ENCODE assay signal across 9 mouse cellular contexts in the genomic region with DNA sequence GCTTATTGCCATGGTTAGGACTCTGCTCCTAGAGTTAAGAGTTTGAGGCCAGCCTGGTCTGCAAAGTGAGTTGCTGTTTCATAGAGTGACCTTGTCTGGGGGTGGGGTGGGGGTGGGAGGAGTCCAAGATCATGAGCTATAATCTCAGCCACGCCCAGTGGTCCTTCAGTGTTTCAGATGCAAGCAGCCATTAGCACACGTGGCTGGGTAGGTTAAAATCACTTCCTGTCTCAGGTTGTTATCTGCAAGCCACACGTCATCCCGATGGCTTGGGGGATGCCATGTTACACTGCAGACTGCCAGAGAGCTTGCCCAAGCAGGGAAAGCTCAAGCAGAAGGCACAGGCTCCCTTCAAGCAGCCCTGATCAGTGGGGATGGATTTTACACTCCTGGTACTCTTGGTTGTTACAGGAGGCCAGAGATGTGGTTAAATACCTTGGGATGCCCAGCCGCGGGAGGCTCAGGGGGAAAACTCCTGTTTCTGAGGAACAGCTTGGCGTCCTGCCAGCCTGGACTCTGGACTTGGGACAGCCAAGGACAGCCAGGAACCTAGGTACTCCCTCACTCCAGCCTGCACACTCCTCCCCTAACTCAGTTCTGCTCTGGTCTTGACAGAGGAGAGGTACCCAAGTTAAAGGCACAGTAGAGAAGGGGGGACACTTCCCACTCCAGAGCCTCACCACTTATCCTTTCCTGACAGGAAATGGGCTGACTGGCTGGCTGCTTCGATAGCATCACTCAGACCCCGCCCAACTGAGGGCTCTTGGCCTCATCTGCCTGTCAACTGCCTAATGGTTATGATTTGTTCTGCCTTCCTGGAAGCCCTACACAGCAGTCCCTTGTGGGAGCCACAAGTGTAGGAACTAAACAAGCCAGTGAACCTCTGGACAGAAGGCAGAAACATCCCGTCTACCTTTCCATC. TPM values are rescaled to one million over a fixed set of nuclear protein-coding genes. Genes with fewer than 3 reads are reported as not detected.
DNase-seq lines count a peak whose midpoint lies in the region; ATAC-seq and TF ChIP-seq lines count a peak whose summit lies in the region.
"Had no signal": no experiment of that assay in that cellular context is flagged by ENCODE, and none has a peak within 500 bp of the region (broad histone marks: within the 10 kb centered on the region; RNA-seq: fewer than 3 reads in every experiment).

No protein-coding gene starts in this region.

- H3K79me2 ChIP-seq in liver, adult 2 months (ENCODE audit: control insufficient read depth, insufficient read depth, low read length): no peaks in the 10 kb centered on the region

- no peak for TF ChIP-seq CTCF in liver, adult 2 months (IDR thresholded peaks at IDR 0.05; ENCODE audit: low read depth, low read length)

- H3K36me3 ChIP-seq in liver, adult 2 months (ENCODE audit: control insufficient read depth, insufficient read depth, low read length): no peaks in the 10 kb centered on the region
- H3K36me3 ChIP-seq in stomach, embryonic 15.5 days: no peaks in the 10 kb centered on the region
- no peaks in the 10 kb centered on the region for H3K36me3 ChIP-seq in forebrain, embryonic 15.5 days

- no peak for TF ChIP-seq POLR2A in liver, adult 2 months (IDR thresholded peaks at IDR 0.05; ENCODE audit: extremely low read depth, insufficient read depth, low read length)

- WGBS in liver, adult 2 months: 27% methylated on average over 10 of the region's 10 CpGs
- WGBS in stomach, embryonic 15.5 days: 36% methylated on average over 10 of the region's 10 CpGs
- 60% methylated on average over 10 of the region's 10 CpGs for WGBS in forebrain, embryonic 15.5 days

- H3K9me3 ChIP-seq in stomach, embryonic 15.5 days: no peaks in the 10 kb centered on the region
- no peaks in the 10 kb centered on the region for H3K9me3 ChIP-seq in forebrain, embryonic 15.5 days

- H3K27me3 ChIP-seq in liver, adult 2 months (ENCODE audit: control insufficient read depth, insufficient read depth, low read length): no peaks in the 10 kb centered on the region
- H3K27me3 ChIP-seq in stomach, embryonic 15.5 days (replicated peaks): no peaks in the 10 kb centered on the region; the same call in 1 of the 2 replicates
- H3K27me3 ChIP-seq in forebrain, embryonic 15.5 days: 0 out of 2 replicates have a peak, but pooled peaks cover 7% of the 10 kb centered on the region

- no peak overlapping the region for H3K9ac ChIP-seq in liver, adult 2 months (ENCODE audit: low read depth, low read length)
- H3K9ac ChIP-seq in stomach, embryonic 15.5 days: no peak overlapping the region
- H3K9ac ChIP-seq in forebrain, embryonic 15.5 days (replicated peaks): no peak overlapping the region

- H3K4me1 ChIP-seq in liver, adult 2 months (ENCODE audit: control insufficient read depth, insufficient read depth, low read length): peaks cover 10% of the 10 kb centered on the region
- peaks cover 33% of the 10 kb centered on the region for H3K4me1 ChIP-seq in stomach, embryonic 15.5 days
- peaks cover 15% of the 10 kb centered on the region for H3K4me1 ChIP-seq in forebrain, embryonic 15.5 days

- peak; percentile 37; the same call in 1 of the 2 replicates for ATAC-seq in stomach, embryonic 15.5 days (ENCODE audit: insufficient read depth, low FRiP score, low read depth)
- ATAC-seq in forebrain, embryonic 15.5 days (replicated peaks): no peak

- peak; percentile 31 for DNase-seq in right cerebral cortex, postnatal 4 days
- no peak for DNase-seq in right cerebral cortex, postnatal 36 days (ENCODE audit: low spot score in 2 of 2)
- peak; percentile 58 for DNase-seq in c-Kit-negative CD71-positive TER-119-positive erythroid progenitor cells, embryonic 14.5 days (ENCODE audit: low read depth, low spot score)
- peak; percentile 7 for DNase-seq in liver, adult 2 months (ENCODE audit: extremely low read depth, low read depth, low spot score)
- DNase-seq in gastrocnemius, postnatal 25 days: no peak
- DNase-seq in cerebellum, postnatal 36 days: no peak

- no peak overlapping the region for H3K27ac ChIP-seq in liver, adult 2 months (replicated peaks; ENCODE audit: insufficient read depth, low read depth, low read length)
- 0 out of 2 replicates have a peak overlapping the region, but pooled peaks have one; percentile 9 for H3K27ac ChIP-seq in stomach, embryonic 15.5 days
- no peak overlapping the region for H3K27ac ChIP-seq in forebrain, embryonic 15.5 days (replicated peaks)
- H3K27ac ChIP-seq: heart, adult 2 months had no signal

- H3K4me3 ChIP-seq in liver, adult 2 months (ENCODE audit: insufficient read depth, low read depth, low read length): no peak overlapping the region
- no peak overlapping the region for H3K4me3 ChIP-seq in stomach, embryonic 15.5 days (replicated peaks)
- H3K4me3 ChIP-seq in forebrain, embryonic 15.5 days: no peak overlapping the region
- H3K4me3 ChIP-seq: heart, adult 2 months had no signal

- H3K4me2 ChIP-seq in stomach, embryonic 15.5 days: no peak overlapping the region
- no peak overlapping the region for H3K4me2 ChIP-seq in forebrain, embryonic 15.5 days (replicated peaks)

RNA-seq across cellular contexts. Expression of gene Padi3, which starts 5.8 kb away (rescaled TPM):
- not detected in 2 replicates for total RNA-seq in liver, adult 2 months (2014; rRNA removed)
- not detected in 2 replicates for polyA plus RNA-seq in liver, adult 2 months (2012; rRNA removed)
- 0.09 and 0.18 TPM in 2 replicates for polyA plus RNA-seq in stomach, embryonic 15.5 days (2015; fragmentation: Nextera tagmentation; extraction: Ambion mirVana)
- not detected in 2 replicates for polyA plus RNA-seq in forebrain, embryonic 15.5 days (2015; fragmentation: Nextera tagmentation; extraction: Ambion mirVana)
- total RNA-seq in gastrocnemius, postnatal 25 days (2021): 1 to 10 TPM; 1.8 to 3.1 TPM
- polyA plus RNA-seq: heart, adult 2 months had no signal

RNA-seq across cellular contexts. Expression of gene Padi1, which starts 29.3 kb away (rescaled TPM):
- not detected in 2 replicates for total RNA-seq in liver, adult 2 months (2014; rRNA removed)
- not detected in 2 replicates for polyA plus RNA-seq in liver, adult 2 months (2012; rRNA removed)
- polyA plus RNA-seq in stomach, embryonic 15.5 days (2015; fragmentation: Nextera tagmentation; extraction: Ambion mirVana): 0.19 and 0.23 TPM in 2 replicates
- polyA plus RNA-seq in forebrain, embryonic 15.5 days (2015; fragmentation: Nextera tagmentation; extraction: Ambion mirVana): not detected in 2 replicates
- total RNA-seq in gastrocnemius, postnatal 25 days (2021): under 1 TPM; 0.08 to 0.11 TPM
- total RNA-seq: heart, adult 2 months had no signal

RNA-seq across cellular contexts. Expression of gene Padi4, which starts 42.2 kb away (rescaled TPM):
- total RNA-seq in liver, adult 2 months (2014; rRNA removed): 0.09 TPM in 1 of 2 replicates, not detected in the other
- 0.12 and 0.20 TPM in 2 replicates for polyA plus RNA-seq in liver, adult 2 months (2012; rRNA removed)
- polyA plus RNA-seq in stomach, embryonic 15.5 days (2015; fragmentation: Nextera tagmentation; extraction: Ambion mirVana): 1.7 and 2.8 TPM in 2 replicates
- polyA plus RNA-seq in forebrain, embryonic 15.5 days (2015; fragmentation: Nextera tagmentation; extraction: Ambion mirVana): 0.06 TPM in 1 of 2 replicates, not detected in the other
- total RNA-seq in gastrocnemius, postnatal 25 days (2021): under 1 TPM; 0.10 to 0.11 TPM

Comparison
In these comparisons a context has a peak if more than half of its experiments do, and no peak if none do; other contexts are left out.
1. DNase-seq: peak in right cerebral cortex, postnatal 4 days (single experiment), c-Kit-negative CD71-positive TER-119-positive erythroid progenitor cells, embryonic 14.5 days (single experiment) and liver, adult 2 months (single experiment); none in right cerebral cortex, postnatal 36 days (0 of 2), gastrocnemius, postnatal 25 days (single experiment) and cerebellum, postnatal 36 days (0 of 2).